Mouse (Mus musculus) small intestine, adult 2 months (tissue): Measurements from ENCODE around the gene Pip5k1c.

ENCODE experiments used
- CTCF ChIP-seq: fragments of 200-500 bp; IDR thresholded peaks from 2 replicates; pipeline ENCODE4 v1.5.1; 2012; ENCODE audit warnings: low read depth, mild to moderate bottlenecking, control low read depth, inconsistent platforms, low read length, moderate library complexity, mixed read lengths; ENCODE audit not compliant: insufficient replicate concordance, insufficient read length; ENCODE audit errors: extremely low read depth
- POLR2A ChIP-seq: fragments of 200-500 bp; IDR thresholded peaks from 2 replicates; pipeline ENCODE4 v1.6.1; 2012; ENCODE audit warnings: low read depth, mild to moderate bottlenecking, control low read depth, inconsistent platforms, low read length, moderate library complexity

DNA sequence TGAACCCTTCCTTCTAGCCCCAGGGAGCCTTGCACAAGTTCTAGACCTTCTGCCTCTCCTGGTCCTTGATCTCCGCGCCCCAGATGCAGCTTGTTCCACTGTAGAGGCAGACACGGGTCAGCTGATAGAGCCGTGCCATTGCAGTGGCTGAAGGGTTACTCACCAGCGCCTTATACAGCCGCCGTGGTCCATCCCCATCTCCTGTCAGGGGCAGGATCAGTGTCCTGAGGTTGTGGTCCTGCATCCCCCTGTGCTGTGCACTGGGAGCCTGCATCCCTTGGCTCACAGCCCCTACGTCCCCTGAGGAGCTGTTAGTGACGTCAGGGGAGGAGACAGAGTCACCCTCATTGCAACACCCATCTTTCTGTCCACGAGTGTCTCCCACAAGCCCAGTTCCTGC is 10.5 kb downstream of the Pip5k1c start:
- no peak for TF ChIP-seq CTCF
- no peak for TF ChIP-seq POLR2A
